Mouse (Mus musculus): ENCODE measurements at regions not wholly inside any gene's neighbourhood (a gene's known extent, or its start where the extent isn't known, plus 50 kb on each side); places are given as distances from the start of the nearest gene placed in this dataset.

GRCm38 (mm10) chr11:40624126-40624778 is 70.8 kb downstream of the Mat2b start:
- DNase-seq, result no peak

- DNase-seq, result no peak
Observed at GRCm38 (mm10) chr11:40620036-40620435, 75.0 kb downstream of the Mat2b start.

GRCm38 (mm10) chr11:40603008-40603407 is 92.0 kb downstream of the Mat2b start:
- DNase-seq, result no peak

GRCm38 (mm10) chr11:40601572-40601909 is 93.5 kb downstream of the Mat2b start:
- no peak for DNase-seq

- no peak for DNase-seq
Observed at GRCm38 (mm10) chr11:40600773-40601571, 94.0 kb downstream of the Mat2b start.

GRCm38 (mm10) chr11:40599956-40600772 is 94.8 kb downstream of the Mat2b start:
- DNase-seq, result no peak

- DNase-seq, result no peak
Observed at GRCm38 (mm10) chr11:40596347-40596746, 98.7 kb downstream of the Mat2b start.

GRCm38 (mm10) chr11:40592056-40592455 is 102.9 kb downstream of the Mat2b start:
- no peak for DNase-seq

- DNase-seq, result no peak
Observed at GRCm38 (mm10) chr11:40573758-40574139, 121.3 kb downstream of the Mat2b start.

- DNase-seq, result no peak
Observed at GRCm38 (mm10) chr11:40572953-40573757, 121.8 kb downstream of the Mat2b start.

GRCm38 (mm10) chr11:40562866-40563265 is 132.1 kb downstream of the Mat2b start:
- no peak for DNase-seq

GRCm38 (mm10) chr11:40561983-40562382 is 133.0 kb downstream of the Mat2b start:
- DNase-seq, result no peak

GRCm38 (mm10) chr11:40561400-40561799 is 133.6 kb downstream of the Mat2b start:
- no peak for DNase-seq

GRCm38 (mm10) chr11:40558486-40558885 is 136.5 kb downstream of the Mat2b start:
- no peak for DNase-seq

GRCm38 (mm10) chr11:40554867-40555794 is 139.9 kb downstream of the Mat2b start:
- no peak for DNase-seq

GRCm38 (mm10) chr11:40552054-40552453 is 142.9 kb downstream of the Mat2b start:
- DNase-seq, result no peak

GRCm38 (mm10) chr11:40546596-40546995 is 148.4 kb downstream of the Mat2b start:
- DNase-seq, result no peak

GRCm38 (mm10) chr11:40545537-40545936 is 149.5 kb downstream of the Mat2b start:
- DNase-seq, result no peak

GRCm38 (mm10) chr11:40540229-40540628 is 154.8 kb downstream of the Mat2b start:
- no peak for DNase-seq

GRCm38 (mm10) chr11:40539776-40540175 is 155.2 kb downstream of the Mat2b start:
- no peak for DNase-seq

- no peak for DNase-seq
Observed at GRCm38 (mm10) chr11:40536236-40536765, 158.7 kb downstream of the Mat2b start.
